ENCODE assay signal across 7 mouse cellular contexts in genomic region chr7:25238015-25238706, GRCm38 (mm10). TPM values are rescaled to one million over a fixed set of nuclear protein-coding genes. Genes with fewer than 3 reads are reported as not detected.
DNase-seq lines count a peak whose midpoint lies in the region; ATAC-seq and TF ChIP-seq lines count a peak whose summit lies in the region.

No protein-coding gene starts in this region.

- no peak; the same call in 1 of the 2 replicates for TF ChIP-seq POLR2A in small intestine, adult 2 months (IDR thresholded peaks at IDR 0.05; ENCODE audit: low read depth, low read length)

- no peaks in the 10 kb centered on the region for H3K9me3 ChIP-seq in embryonic facial prominence, embryonic 10.5 days
- no peaks in the 10 kb centered on the region for H3K9me3 ChIP-seq in intestine, postnatal 0 days (ENCODE audit: control insufficient read depth)
- H3K9me3 ChIP-seq in midbrain, embryonic 12.5 days: no peaks in the 10 kb centered on the region

- H3K4me1 ChIP-seq in embryonic facial prominence, embryonic 10.5 days: peaks cover 42% of the 10 kb centered on the region
- no peaks in the 10 kb centered on the region for H3K4me1 ChIP-seq in intestine, postnatal 0 days (replicated peaks; ENCODE audit: control insufficient read depth, insufficient read depth, low read length)
- H3K4me1 ChIP-seq in midbrain, embryonic 12.5 days: peaks cover 42% of the 10 kb centered on the region
- H3K4me1 ChIP-seq in small intestine, adult 2 months (ENCODE audit: control insufficient read depth, insufficient read depth, insufficient read length, low read length): peaks cover 9% of the 10 kb centered on the region

- peak overlapping the region; percentile 71 for H3K4me2 ChIP-seq in intestine, postnatal 0 days (replicated peaks; ENCODE audit: low read depth)
- peak overlapping the region; percentile 74 for H3K4me2 ChIP-seq in midbrain, embryonic 12.5 days (replicated peaks)

- peak overlapping the region; percentile 96; the same call in 1 of the 2 replicates for H3K9ac ChIP-seq in intestine, postnatal 0 days (ENCODE audit: low read depth, low read length)
- H3K9ac ChIP-seq in midbrain, embryonic 12.5 days (replicated peaks): peak overlapping the region; percentile 99

- H3K36me3 ChIP-seq in embryonic facial prominence, embryonic 10.5 days (replicated peaks): peaks cover 54% of the 10 kb centered on the region
- peaks cover 16% of the 10 kb centered on the region for H3K36me3 ChIP-seq in intestine, postnatal 0 days (ENCODE audit: control insufficient read depth, insufficient read depth)
- H3K36me3 ChIP-seq in midbrain, embryonic 12.5 days: peaks cover 31% of the 10 kb centered on the region
- peaks cover 15% of the 10 kb centered on the region; the same call in 1 of the 2 replicates for H3K36me3 ChIP-seq in small intestine, adult 2 months (ENCODE audit: control insufficient read depth, insufficient read depth, low read length)

- DNase-seq in adrenal gland, postnatal 10 days: peak; percentile 90
- peak; percentile 91 for DNase-seq in embryonic facial prominence, embryonic 10.5 days (ENCODE audit: low spot score)
- DNase-seq in gonadal fat pad, adult 2 months (ENCODE audit: low read depth): peak; percentile 99
- DNase-seq in left cerebral cortex, postnatal 4 days: peak; percentile 94

- WGBS in embryonic facial prominence, embryonic 10.5 days: under 1% methylated on average over 23 of the region's 23 CpGs
- under 1% methylated on average over 23 of the region's 23 CpGs for WGBS in intestine, postnatal 0 days
- under 1% methylated on average over 23 of the region's 23 CpGs for WGBS in midbrain, embryonic 12.5 days
- under 1% methylated on average over 23 of the region's 23 CpGs for WGBS in small intestine, adult 2 months

- H3K27ac ChIP-seq in embryonic facial prominence, embryonic 10.5 days (replicated peaks): peak overlapping the region; percentile 97
- H3K27ac ChIP-seq in intestine, postnatal 0 days (ENCODE audit: low read depth, low read length): peak overlapping the region; percentile 89
- H3K27ac ChIP-seq in midbrain, embryonic 12.5 days (replicated peaks): peak overlapping the region; percentile 79
- H3K27ac ChIP-seq in small intestine, adult 2 months (ENCODE audit: insufficient read depth, low read depth, low read length): peak overlapping the region; percentile 86

- intact Hi-C loops in left cerebral cortex, postnatal 4 days (cut with DNase I): no loop called here

- peak; percentile 92 for ATAC-seq in intestine, postnatal 0 days
- ATAC-seq in midbrain, embryonic 12.5 days (ENCODE audit: low FRiP score, low read depth): peak; percentile 91

- no peaks in the 10 kb centered on the region for H3K27me3 ChIP-seq in embryonic facial prominence, embryonic 10.5 days (replicated peaks; ENCODE audit: low read depth, poor library complexity, severe bottlenecking)
- no peaks in the 10 kb centered on the region for H3K27me3 ChIP-seq in intestine, postnatal 0 days (replicated peaks; ENCODE audit: control insufficient read depth, insufficient read depth, low read length)
- no peaks in the 10 kb centered on the region for H3K27me3 ChIP-seq in midbrain, embryonic 12.5 days
- H3K27me3 ChIP-seq in small intestine, adult 2 months (ENCODE audit: control insufficient read depth, insufficient read depth, low read length): no peaks in the 10 kb centered on the region

- no peak for TF ChIP-seq CTCF in intestine, postnatal 0 days (IDR thresholded peaks at IDR 0.05; ENCODE audit: low read depth)
- no peak for TF ChIP-seq CTCF in small intestine, adult 2 months (IDR thresholded peaks at IDR 0.05; ENCODE audit: extremely low read depth, insufficient read length, insufficient replicate concordance, low read depth, low read length)

- peak overlapping the region; percentile 98 for H3K4me3 ChIP-seq in embryonic facial prominence, embryonic 10.5 days
- H3K4me3 ChIP-seq in intestine, postnatal 0 days (ENCODE audit: low read depth, low read length): peak overlapping the region; percentile 94
- peak overlapping the region; percentile 96 for H3K4me3 ChIP-seq in midbrain, embryonic 12.5 days
- peak overlapping the region; percentile 78 for H3K4me3 ChIP-seq in small intestine, adult 2 months (ENCODE audit: low read depth, low read length)

RNA-seq across cellular contexts. Expression of gene Gsk3a, which starts 0.5 kb away (rescaled TPM):
- total RNA-seq in adrenal gland, postnatal 10 days (2021): 10 to 100 TPM; 92.5 to 96.7 TPM
- 10.6 and 10.7 TPM in 2 replicates for polyA plus RNA-seq in embryonic facial prominence, embryonic 10.5 days (2016; fragmentation: Nextera tagmentation; extraction: Ambion mirVana)
- polyA plus RNA-seq in gonadal fat pad, adult 2 months (2012; rRNA removed): 120 and 125 TPM in 2 replicates
- polyA plus RNA-seq in intestine, postnatal 0 days (2015; fragmentation: Nextera tagmentation; extraction: Ambion mirVana): 8.8 and 9.7 TPM in 2 replicates
- 100 to 1,000 TPM; 195 to 197 TPM for total RNA-seq in left cerebral cortex, postnatal 4 days (2021)
- polyA plus RNA-seq in midbrain, embryonic 12.5 days (2016; fragmentation: Nextera tagmentation; extraction: Ambion mirVana): 17.9 and 19.0 TPM in 2 replicates
- 77.7 and 163 TPM in 2 replicates for polyA plus RNA-seq in small intestine, adult 2 months (2012; rRNA removed)

RNA-seq across cellular contexts. Expression of gene Erf, which starts 12.4 kb away (rescaled TPM):
- 10 to 100 TPM; 33.0 to 42.3 TPM for total RNA-seq in adrenal gland, postnatal 10 days (2021)
- 10.9 and 11.5 TPM in 2 replicates for polyA plus RNA-seq in embryonic facial prominence, embryonic 10.5 days (2016; fragmentation: Nextera tagmentation; extraction: Ambion mirVana)
- 33.2 and 43.4 TPM in 2 replicates for polyA plus RNA-seq in gonadal fat pad, adult 2 months (2012; rRNA removed)
- polyA plus RNA-seq in intestine, postnatal 0 days (2015; fragmentation: Nextera tagmentation; extraction: Ambion mirVana): 7.8 and 8.4 TPM in 2 replicates
- total RNA-seq in left cerebral cortex, postnatal 4 days (2021): 10 to 100 TPM; 29.4 to 36.1 TPM
- polyA plus RNA-seq in midbrain, embryonic 12.5 days (2016; fragmentation: Nextera tagmentation; extraction: Ambion mirVana): 8.8 and 10.0 TPM in 2 replicates
- polyA plus RNA-seq in small intestine, adult 2 months (2012; rRNA removed): 15.8 and 37.1 TPM in 2 replicates

RNA-seq across cellular contexts. Expression of gene Zfp526, which starts 16.9 kb away (rescaled TPM):
- total RNA-seq in adrenal gland, postnatal 10 days (2021): 10 to 100 TPM in 1 of 2 experiments, 1 to 10 TPM in 1; 9.2 to 11.8 TPM
- 2.7 and 3.3 TPM in 2 replicates for polyA plus RNA-seq in embryonic facial prominence, embryonic 10.5 days (2016; fragmentation: Nextera tagmentation; extraction: Ambion mirVana)
- 10.1 and 10.3 TPM in 2 replicates for polyA plus RNA-seq in gonadal fat pad, adult 2 months (2012; rRNA removed)
- polyA plus RNA-seq in intestine, postnatal 0 days (2015; fragmentation: Nextera tagmentation; extraction: Ambion mirVana): 1.1 and 1.3 TPM in 2 replicates
- total RNA-seq in left cerebral cortex, postnatal 4 days (2021): 1 to 10 TPM; 6.5 to 7.8 TPM
- polyA plus RNA-seq in midbrain, embryonic 12.5 days (2016; fragmentation: Nextera tagmentation; extraction: Ambion mirVana): 2.3 and 2.5 TPM in 2 replicates
- 5.8 and 8.7 TPM in 2 replicates for polyA plus RNA-seq in small intestine, adult 2 months (2012; rRNA removed)

RNA-seq across cellular contexts. Expression of gene Dedd2, which starts 17.7 kb away (rescaled TPM):
- 10 to 100 TPM; 14.8 to 16.9 TPM for total RNA-seq in adrenal gland, postnatal 10 days (2021)
- 11.3 and 12.0 TPM in 2 replicates for polyA plus RNA-seq in embryonic facial prominence, embryonic 10.5 days (2016; fragmentation: Nextera tagmentation; extraction: Ambion mirVana)
- polyA plus RNA-seq in gonadal fat pad, adult 2 months (2012; rRNA removed): 21.9 and 23.3 TPM in 2 replicates
- polyA plus RNA-seq in intestine, postnatal 0 days (2015; fragmentation: Nextera tagmentation; extraction: Ambion mirVana): 14.8 and 15.8 TPM in 2 replicates
- total RNA-seq in left cerebral cortex, postnatal 4 days (2021): 10 to 100 TPM; 15.1 to 16.8 TPM
- polyA plus RNA-seq in midbrain, embryonic 12.5 days (2016; fragmentation: Nextera tagmentation; extraction: Ambion mirVana): 11.7 and 12.2 TPM in 2 replicates
- polyA plus RNA-seq in small intestine, adult 2 months (2012; rRNA removed): 44.2 and 135 TPM in 2 replicates

RNA-seq across cellular contexts. Expression of gene Cic, which starts 29.3 kb away (rescaled TPM):
- total RNA-seq in adrenal gland, postnatal 10 days (2021): 100 to 1,000 TPM in 1 of 2 experiments, 10 to 100 TPM in 1; 92.7 to 116 TPM
- 17.1 and 21.4 TPM in 2 replicates for polyA plus RNA-seq in embryonic facial prominence, embryonic 10.5 days (2016; fragmentation: Nextera tagmentation; extraction: Ambion mirVana)
- polyA plus RNA-seq in gonadal fat pad, adult 2 months (2012; rRNA removed): 54.4 and 81.6 TPM in 2 replicates
- 17.2 and 21.7 TPM in 2 replicates for polyA plus RNA-seq in intestine, postnatal 0 days (2015; fragmentation: Nextera tagmentation; extraction: Ambion mirVana)
- total RNA-seq in left cerebral cortex, postnatal 4 days (2021): 100 to 1,000 TPM; 324 to 333 TPM
- 39.4 and 40.8 TPM in 2 replicates for polyA plus RNA-seq in midbrain, embryonic 12.5 days (2016; fragmentation: Nextera tagmentation; extraction: Ambion mirVana)
- 35.6 and 65.6 TPM in 2 replicates for polyA plus RNA-seq in small intestine, adult 2 months (2012; rRNA removed)

Comparison
In these comparisons a context has a peak if more than half of its experiments do, and no peak if none do; other contexts are left out.
1. Peak in every context shown above with its lines: DNase-seq, ATAC-seq, H3K4me3 ChIP-seq and H3K27ac ChIP-seq.